Comparison of ENCODE assay signal across 10 mouse cellular contexts in the genomic region with DNA sequence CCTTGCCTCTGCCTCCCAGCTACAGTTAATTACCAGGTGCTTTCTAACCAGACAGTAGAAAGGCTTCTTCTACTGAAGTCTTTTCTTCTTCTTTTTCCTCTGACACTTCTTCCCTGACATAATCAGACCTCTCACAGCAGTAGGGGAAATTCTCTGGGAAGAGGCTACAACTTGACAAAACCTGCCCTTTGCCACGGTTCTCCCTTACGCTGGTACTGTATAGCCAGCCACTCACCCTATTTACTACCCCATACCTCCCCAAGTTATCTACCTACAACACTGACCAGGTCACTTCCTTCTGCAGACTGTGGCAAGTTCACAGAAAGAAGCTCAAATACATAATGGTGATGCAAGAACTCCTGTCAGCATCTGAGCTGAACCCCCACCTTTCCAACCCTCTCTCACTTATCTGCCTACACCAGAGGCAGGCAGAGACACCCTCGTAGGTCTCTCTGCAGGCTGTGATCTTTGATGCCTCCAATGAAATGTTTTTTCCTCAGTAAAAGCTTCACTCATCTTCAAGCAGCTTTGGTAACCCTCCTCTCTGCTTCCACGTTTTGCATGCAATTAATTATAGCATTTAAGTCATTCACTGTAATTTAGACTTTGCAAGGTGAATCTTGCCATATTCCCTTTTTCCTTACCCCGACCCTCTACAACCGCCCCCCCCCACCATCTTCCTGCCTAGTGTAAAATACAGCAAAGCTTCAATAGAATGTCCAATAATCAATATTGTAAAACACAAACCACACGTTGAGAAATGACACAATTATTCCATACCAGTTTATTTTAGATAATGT. TPM values are rescaled to one million over a fixed set of nuclear protein-coding genes. Genes with fewer than 3 reads are reported as not detected.
DNase-seq lines count a peak whose midpoint lies in the region; ATAC-seq and TF ChIP-seq lines count a peak whose summit lies in the region.
"Had no signal": no experiment of that assay in that cellular context is flagged by ENCODE, and none has a peak within 500 bp of the region (broad histone marks: within the 10 kb centered on the region; RNA-seq: fewer than 3 reads in every experiment).

No protein-coding gene starts in this region.

- 66% methylated on average over 7 of the region's 7 CpGs for WGBS in intestine, embryonic 14.5 days
- 67% methylated on average over 7 of the region's 7 CpGs for WGBS in intestine, embryonic 16.5 days
- 65% methylated on average over 7 of the region's 7 CpGs for WGBS in hindbrain, postnatal 0 days
- 53% methylated on average over 7 of the region's 7 CpGs for WGBS in neural tube, embryonic 12.5 days

- H3K9me3 ChIP-seq in intestine, embryonic 14.5 days (ENCODE audit: control insufficient read depth, low read length): no peaks in the 10 kb centered on the region
- no peaks in the 10 kb centered on the region for H3K9me3 ChIP-seq in intestine, embryonic 16.5 days (ENCODE audit: control insufficient read depth, low read length)
- H3K9me3 ChIP-seq in hindbrain, postnatal 0 days (ENCODE audit: low read length): no peaks in the 10 kb centered on the region
- H3K9me3 ChIP-seq in neural tube, embryonic 12.5 days: no peaks in the 10 kb centered on the region

- H3K27me3 ChIP-seq in intestine, embryonic 14.5 days (replicated peaks; ENCODE audit: control insufficient read depth, insufficient read depth, low read length): no peaks in the 10 kb centered on the region
- H3K27me3 ChIP-seq in intestine, embryonic 16.5 days (replicated peaks; ENCODE audit: control insufficient read depth, insufficient read depth, low read length): no peaks in the 10 kb centered on the region
- H3K27me3 ChIP-seq in hindbrain, postnatal 0 days (ENCODE audit: insufficient read depth, low read length): no peaks in the 10 kb centered on the region
- H3K27me3 ChIP-seq in neural tube, embryonic 12.5 days (replicated peaks): no peaks in the 10 kb centered on the region

- peaks cover 7% of the 10 kb centered on the region; the same call in 1 of the 2 replicates for H3K4me1 ChIP-seq in intestine, embryonic 14.5 days (replicated peaks; ENCODE audit: control insufficient read depth, insufficient read depth, low read length)
- peaks cover 10% of the 10 kb centered on the region for H3K4me1 ChIP-seq in intestine, embryonic 16.5 days (ENCODE audit: control insufficient read depth, insufficient read depth, low read length)
- H3K4me1 ChIP-seq in hindbrain, postnatal 0 days (ENCODE audit: insufficient read depth, low read length): peaks cover 9% of the 10 kb centered on the region; the same call in 1 of the 2 replicates
- peaks cover 30% of the 10 kb centered on the region for H3K4me1 ChIP-seq in neural tube, embryonic 12.5 days

- ATAC-seq in intestine, embryonic 14.5 days (replicated peaks; ENCODE audit: low FRiP score, low TSS enrichment, low read depth): no peak
- ATAC-seq in intestine, embryonic 16.5 days: no peak
- ATAC-seq in hindbrain, postnatal 0 days: no peak
- no peak for ATAC-seq in neural tube, embryonic 12.5 days (ENCODE audit: low FRiP score, low read depth)

- H3K9ac ChIP-seq in intestine, embryonic 14.5 days (ENCODE audit: low read length): no peak overlapping the region
- H3K9ac ChIP-seq in intestine, embryonic 16.5 days (ENCODE audit: low read depth, low read length): no peak overlapping the region
- 0 out of 2 replicates have a peak overlapping the region, but pooled peaks have one; percentile 17 for H3K9ac ChIP-seq in hindbrain, postnatal 0 days (replicated peaks; ENCODE audit: low read length)
- H3K9ac ChIP-seq in neural tube, embryonic 12.5 days: 0 out of 2 replicates have a peak overlapping the region, but pooled peaks have one; percentile 9

- no peak overlapping the region for H3K4me3 ChIP-seq in intestine, embryonic 14.5 days (ENCODE audit: low read depth, low read length)
- no peak overlapping the region for H3K4me3 ChIP-seq in intestine, embryonic 16.5 days (ENCODE audit: low read length)
- H3K4me3 ChIP-seq in hindbrain, postnatal 0 days (ENCODE audit: low read length): no peak overlapping the region; the same call in 1 of the 2 replicates
- H3K4me3 ChIP-seq in neural tube, embryonic 12.5 days: no peak overlapping the region; the same call in 1 of the 2 replicates

- no peak for DNase-seq in intestine, embryonic 14.5 days (ENCODE audit: low spot score)
- DNase-seq in c-Kit-negative CD71-positive TER-119-positive erythroid progenitor cells, embryonic 14.5 days (ENCODE audit: low read depth, low spot score): peak; percentile 72
- no peak for DNase-seq in hindbrain, postnatal 0 days (ENCODE audit: low spot score)
- DNase-seq in frontal cortex, postnatal 14 days (ENCODE audit: low spot score in 2 of 2): no peak
- no peak for DNase-seq in cerebellum, postnatal 4 days (ENCODE audit: low spot score in 2 of 2)
- no peak for DNase-seq in adrenal gland, adult (ENCODE audit: inconsistent age in 2 of 2, low spot score in 1 of 2)
- DNase-seq: cerebellum, adult 18-20 months; layer of hippocampus, adult 9-11 months had no signal

- no peaks in the 10 kb centered on the region for H3K36me3 ChIP-seq in intestine, embryonic 14.5 days (ENCODE audit: control insufficient read depth, insufficient read depth, low read length)
- no peaks in the 10 kb centered on the region for H3K36me3 ChIP-seq in intestine, embryonic 16.5 days (ENCODE audit: control insufficient read depth, insufficient read depth, low read length)
- H3K36me3 ChIP-seq in hindbrain, postnatal 0 days (ENCODE audit: insufficient read depth, low read length): no peaks in the 10 kb centered on the region
- H3K36me3 ChIP-seq in neural tube, embryonic 12.5 days: no peaks in the 10 kb centered on the region

- H3K27ac ChIP-seq in intestine, embryonic 14.5 days (ENCODE audit: low read depth): no peak overlapping the region
- H3K27ac ChIP-seq in intestine, embryonic 16.5 days (ENCODE audit: low read length): no peak overlapping the region; the same call in 1 of the 2 replicates
- H3K27ac ChIP-seq in hindbrain, postnatal 0 days: no peak overlapping the region
- H3K27ac ChIP-seq in neural tube, embryonic 12.5 days: no peak overlapping the region

- H3K4me2 ChIP-seq in intestine, embryonic 14.5 days (ENCODE audit: low read length): peak overlapping the region; percentile 15; the same call in 1 of the 2 replicates
- no peak overlapping the region for H3K4me2 ChIP-seq in intestine, embryonic 16.5 days (ENCODE audit: low read depth, low read length)
- peak overlapping the region; percentile 37 for H3K4me2 ChIP-seq in hindbrain, postnatal 0 days (ENCODE audit: low read depth, low read length)
- H3K4me2 ChIP-seq in neural tube, embryonic 12.5 days (replicated peaks): peak overlapping the region; percentile 45

- TF ChIP-seq CTCF in hindbrain, postnatal 0 days (IDR thresholded peaks at IDR 0.05; ENCODE audit: low read depth): no peak

RNA-seq across cellular contexts. Expression of a gene that starts 2.7 kb away (rescaled TPM):
- polyA plus RNA-seq in intestine, embryonic 14.5 days (2014; fragmentation: Nextera tagmentation; extraction: Ambion mirVana): 21.3 and 26.2 TPM in 2 replicates
- 27.4 and 30.2 TPM in 2 replicates for polyA plus RNA-seq in intestine, embryonic 16.5 days (2015; fragmentation: Nextera tagmentation; extraction: Ambion mirVana)
- total RNA-seq in hindbrain, postnatal 0 days (2014; rRNA removed): 7.9 and 14.9 TPM in 2 replicates
- polyA plus RNA-seq in hindbrain, postnatal 0 days (2015; fragmentation: Nextera tagmentation; extraction: Ambion mirVana): 16.2 and 16.9 TPM in 2 replicates
- 35.3 and 35.6 TPM in 2 replicates for polyA plus RNA-seq in neural tube, embryonic 12.5 days (2016; fragmentation: Nextera tagmentation; extraction: Ambion mirVana)

Comparison
In these comparisons a context has a peak if more than half of its experiments do, and no peak if none do; other contexts are left out.
1. H3K9ac ChIP-seq: peak in hindbrain, postnatal 0 days (single experiment) and neural tube, embryonic 12.5 days (single experiment); none in intestine, embryonic 14.5 days (single experiment) and intestine, embryonic 16.5 days (single experiment).